Mouse (Mus musculus) brown adipose tissue, adult 24 weeks (tissue): Measurements from ENCODE around the gene Epb41l5. TPM values are rescaled to one million over a fixed set of nuclear protein-coding genes. Genes with fewer than 3 reads are reported as not detected.

Experiments
- H3K27ac ChIP-seq: fragments of 200-500 bp; replicated peaks from 2 replicates; pipeline ENCODE4 v1.5.1; 2012; ENCODE audit warnings: low read depth, mild to moderate bottlenecking, low read length
- H3K4me1 ChIP-seq: fragments of 200-500 bp; 2 replicates; pipeline ENCODE4 v1.6.1; 2012; ENCODE audit warnings: low read length, mixed read lengths; ENCODE audit not compliant: control insufficient read depth, insufficient read depth, insufficient read length
- H3K4me3 ChIP-seq: fragments of 200-500 bp; 2 replicates; pipeline ENCODE4 v1.5.1; 2012; ENCODE audit warnings: low read depth, mild to moderate bottlenecking, low read length, moderate library complexity; ENCODE audit not compliant: insufficient read depth
- polyA plus RNA-seq: library from polyadenylated mRNA; stranded (reverse); fragments of >200 nt; gene quantifications from 2 replicates; pipeline ENCODE4 v1.2.4, GENCODE M21; 2012; ENCODE audit not compliant: missing spikeins, insufficient read depth, insufficient read length

The Epb41l5 gene
- polyA plus RNA-seq, 1 experiment, result 8.0 TPM

DNA sequence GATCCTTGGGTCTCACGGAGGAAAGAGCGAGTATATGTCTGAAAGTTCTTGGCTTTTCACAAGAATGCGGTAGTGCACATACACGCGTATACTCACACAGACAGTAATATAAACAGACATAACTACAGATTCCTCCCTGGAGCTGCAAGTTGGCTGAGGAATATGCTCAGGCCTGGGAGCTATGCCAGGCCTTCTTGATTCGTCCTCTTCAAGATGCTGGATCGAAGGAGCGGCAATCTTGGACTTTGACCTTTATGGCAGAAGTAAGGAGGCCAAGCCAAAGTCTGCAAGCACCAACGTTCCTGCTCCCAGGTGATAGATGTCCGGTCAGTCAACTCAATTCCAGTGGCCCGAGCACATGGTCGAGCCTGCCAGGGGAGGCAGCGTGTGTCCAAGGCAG lies 117.9 kb downstream of the Epb41l5 start:
- Histone ChIP-seq H3K27ac (no peak overlapping the region), H3K4me1 (peaks cover 8% of the 10 kb centered on the region), H3K4me3 (no peak overlapping the region)

DNA sequence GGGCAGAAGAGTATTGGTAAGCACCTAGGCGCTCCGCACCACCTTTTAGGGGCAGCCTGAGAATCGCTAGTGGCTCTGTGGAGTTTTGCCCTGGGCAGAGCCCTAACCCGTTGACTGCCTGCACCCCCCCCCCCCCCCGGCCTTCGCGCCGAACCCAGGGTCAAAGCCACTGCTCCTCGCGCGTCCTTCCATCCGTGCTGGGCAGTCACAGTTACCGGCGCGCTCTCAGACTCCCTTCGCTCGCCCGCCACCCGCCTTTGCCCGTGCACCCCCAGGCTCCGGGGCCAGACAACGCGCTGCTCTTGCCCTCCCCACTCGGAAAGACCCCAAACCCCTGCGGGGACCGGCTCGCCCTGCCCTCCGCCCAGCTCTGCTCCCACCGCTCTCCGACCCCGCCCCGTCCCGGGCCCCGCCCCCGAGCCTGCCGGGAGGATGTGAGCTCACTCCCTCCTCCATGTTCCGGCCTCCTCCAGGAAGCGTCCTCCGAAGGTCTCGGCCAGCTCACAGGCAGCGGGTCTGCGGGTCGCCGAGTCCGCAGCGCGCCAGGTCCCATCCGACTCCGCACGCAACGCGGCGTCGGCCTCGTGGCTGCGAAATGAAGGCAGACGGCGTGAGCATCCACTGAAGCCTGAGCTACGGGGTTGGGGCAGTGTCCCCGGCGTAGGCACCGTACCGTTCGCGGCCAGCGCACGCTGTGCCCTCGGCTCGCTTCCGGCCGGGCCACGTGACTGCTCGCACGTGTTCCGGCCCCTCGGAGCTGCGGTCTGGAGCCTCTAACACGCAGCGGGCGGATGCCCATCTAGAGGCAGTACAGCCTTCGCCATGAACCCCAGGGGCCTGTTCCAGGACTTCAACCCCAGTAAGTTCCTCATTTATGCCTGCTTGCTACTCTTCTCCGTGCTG lies 122.9 kb downstream of the Epb41l5 start, which contains the start of gene Tmem185b:
Gene Tmem185b, plus strand, starts transcription at position 472 of the 903 bp plus-strand sequence.
- H3K27ac ChIP-seq, result peak within 1 kb of the TSS; percentile 90
- H3K4me3 ChIP-seq, result peak within 1 kb of the TSS; percentile 76
- H3K4me1 ChIP-seq, result peaks cover 14% of the 10 kb centered on the region

DNA sequence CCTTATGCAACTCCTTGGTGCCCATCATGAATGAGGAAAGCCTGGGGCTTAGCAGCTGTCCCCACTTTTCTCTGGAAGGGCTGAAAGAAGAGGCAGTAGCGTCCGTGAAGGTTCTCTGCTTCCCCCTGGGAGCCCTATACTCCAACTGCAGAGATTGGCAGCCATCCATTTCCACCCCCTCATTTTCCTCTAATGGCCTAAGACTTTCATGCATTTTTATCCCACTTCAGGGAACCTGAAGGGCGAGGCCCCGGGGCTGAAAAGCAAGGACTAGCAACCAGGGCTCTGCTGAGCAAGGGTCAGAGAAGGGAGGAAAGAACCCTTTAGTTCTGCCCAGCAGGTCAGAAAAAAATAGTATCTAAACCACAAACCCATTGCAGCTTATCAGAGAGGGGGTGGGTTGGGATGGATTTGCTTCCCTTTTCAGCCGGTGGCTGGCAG lies 123.8 kb downstream of the Epb41l5 start:
- H3K27ac ChIP-seq, result 0 out of 2 replicates have a peak overlapping the region, but pooled peaks have one; percentile 9
- peak overlapping the region; percentile 76 for H3K4me3 ChIP-seq

DNA sequence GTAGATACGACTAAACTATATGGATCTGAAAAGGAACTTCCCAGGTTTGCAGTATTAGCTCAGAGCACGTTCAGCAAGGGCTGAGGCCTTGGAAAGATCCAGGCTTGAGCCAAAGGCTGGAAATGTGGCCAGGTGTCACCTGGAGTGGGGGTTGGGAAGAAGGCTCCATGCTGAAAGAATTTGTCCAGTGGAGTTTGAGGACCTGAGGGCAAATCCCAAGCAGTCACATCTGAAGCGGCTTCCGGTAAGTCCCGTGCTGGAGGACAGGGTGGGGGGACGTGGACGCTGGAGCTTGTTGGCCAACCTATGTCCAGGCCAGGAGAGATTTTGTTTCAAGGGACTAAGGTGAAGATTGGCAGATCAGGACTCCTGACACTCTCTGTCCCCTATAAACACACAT lies 125.0 kb downstream of the Epb41l5 start:
- H3K27ac ChIP-seq, result no peak overlapping the region
- peaks cover 14% of the 10 kb centered on the region for H3K4me1 ChIP-seq
- H3K4me3 ChIP-seq, result no peak overlapping the region

More for the DNA sequence above, 123.8 kb downstream of the Epb41l5 start:
- H3K4me1 ChIP-seq, result peaks cover 14% of the 10 kb centered on the region

DNA sequence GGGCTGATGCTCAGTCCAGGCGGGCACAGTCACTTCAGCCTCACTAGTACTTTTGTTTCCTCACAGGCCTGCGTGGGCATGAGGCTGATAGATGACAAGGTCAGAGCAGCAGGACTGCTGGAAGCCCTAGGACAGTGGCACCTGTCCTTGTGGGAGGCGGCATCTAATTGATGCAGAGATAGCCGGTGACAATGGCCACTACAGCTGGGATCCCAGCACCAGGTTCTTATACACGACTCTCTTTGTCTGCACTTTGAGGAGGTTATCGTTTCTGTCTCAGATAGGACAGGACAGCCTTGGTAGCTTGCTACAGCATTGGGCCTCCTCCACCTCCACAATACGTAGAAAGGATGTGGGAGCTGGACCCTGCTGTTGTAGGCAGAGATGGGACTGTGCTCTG lies 125.4 kb downstream of the Epb41l5 start:
- no peak overlapping the region for H3K27ac ChIP-seq
- H3K4me3 ChIP-seq, result no peak overlapping the region
- peaks cover 14% of the 10 kb centered on the region for H3K4me1 ChIP-seq

DNA sequence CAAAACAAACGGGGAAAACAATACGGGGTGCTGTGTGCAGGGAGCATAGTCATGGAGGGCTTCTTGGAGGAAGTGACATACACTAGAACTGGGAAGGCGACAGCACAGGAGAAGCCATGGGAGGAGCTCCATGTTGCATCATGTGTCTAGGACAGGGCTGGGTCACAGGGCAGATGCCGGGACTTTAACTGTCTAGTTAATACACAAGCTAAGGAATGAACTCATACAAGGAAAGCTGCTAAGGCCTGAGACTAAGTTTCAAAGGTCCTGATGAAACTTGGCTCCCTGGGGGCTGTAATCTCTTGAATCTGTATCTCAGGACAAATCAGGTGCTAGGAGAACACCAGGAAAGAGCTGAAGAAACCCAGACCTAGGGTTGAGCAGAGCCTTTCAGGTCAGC lies 126.1 kb downstream of the Epb41l5 start:
- Histone ChIP-seq H3K4me1 (peaks cover 14% of the 10 kb centered on the region), H3K27ac (no peak overlapping the region), H3K4me3 (no peak overlapping the region)

DNA sequence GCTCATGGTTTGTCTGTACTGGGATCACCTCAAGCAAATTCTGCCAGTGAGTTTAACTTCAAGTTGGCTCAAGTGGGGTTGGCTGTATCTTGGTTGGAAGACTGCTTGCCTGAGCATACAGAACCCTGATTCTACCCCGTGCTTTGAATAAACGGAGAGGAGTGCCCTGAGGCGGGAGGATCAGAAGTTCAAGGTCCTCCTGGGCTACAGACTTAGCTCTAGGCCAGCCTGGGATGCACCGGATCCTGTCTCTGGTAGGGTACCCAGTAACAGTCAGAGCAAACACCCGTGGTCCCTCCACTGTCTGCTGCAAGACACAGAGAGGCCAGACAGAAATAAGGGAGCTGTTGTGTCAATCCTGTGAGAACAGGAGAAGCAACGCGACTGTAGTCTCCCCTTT lies 127.1 kb downstream of the Epb41l5 start:
- Histone ChIP-seq H3K27ac (no peak overlapping the region), H3K4me1 (peaks cover 10% of the 10 kb centered on the region), H3K4me3 (no peak overlapping the region)

DNA sequence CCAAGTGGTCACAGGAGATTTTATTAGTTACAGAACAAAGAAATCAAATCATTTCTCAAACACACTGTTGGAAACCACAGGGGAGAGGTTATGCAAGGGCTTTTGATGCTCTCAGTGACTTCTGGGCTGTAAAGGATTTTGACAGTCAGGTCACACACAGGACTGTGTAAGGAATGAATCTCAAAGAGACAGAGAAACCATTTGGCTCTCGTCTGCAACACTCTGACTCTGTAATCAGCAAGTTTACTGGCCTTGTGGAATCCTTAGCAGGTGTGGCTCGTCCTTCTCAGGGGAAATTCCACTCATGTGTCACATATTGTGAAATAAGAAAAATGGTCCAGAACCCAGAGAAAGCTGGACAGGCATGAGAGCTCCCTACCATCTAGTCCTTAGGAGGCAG lies 127.8 kb downstream of the Epb41l5 start:
- Histone ChIP-seq H3K27ac (no peak overlapping the region), H3K4me3 (no peak overlapping the region), H3K4me1 (peaks cover 7% of the 10 kb centered on the region; the same call in 1 of the 2 replicates)

DNA sequence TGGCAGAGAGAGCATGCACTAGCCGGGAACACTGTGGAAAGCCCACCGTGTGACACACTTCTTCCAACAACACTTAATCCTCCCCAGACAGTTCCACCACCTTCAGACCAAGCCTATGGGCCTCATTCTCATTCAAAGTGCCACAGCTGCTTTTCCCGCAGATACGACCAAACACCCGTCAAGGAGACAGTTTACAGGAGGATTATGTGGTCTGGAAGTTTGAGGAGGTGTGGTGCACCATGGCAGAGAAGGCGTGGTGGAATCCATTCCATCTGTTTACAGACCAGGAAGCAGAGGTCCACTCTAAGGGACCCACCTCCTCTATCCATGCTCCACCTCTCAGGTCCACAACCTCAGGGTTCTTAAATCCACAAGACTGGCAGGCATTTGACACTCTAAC lies 129.5 kb downstream of the Epb41l5 start:
- no peak overlapping the region for H3K4me3 ChIP-seq
- H3K27ac ChIP-seq, result no peak overlapping the region
- no peaks in the 10 kb centered on the region for H3K4me1 ChIP-seq

DNA sequence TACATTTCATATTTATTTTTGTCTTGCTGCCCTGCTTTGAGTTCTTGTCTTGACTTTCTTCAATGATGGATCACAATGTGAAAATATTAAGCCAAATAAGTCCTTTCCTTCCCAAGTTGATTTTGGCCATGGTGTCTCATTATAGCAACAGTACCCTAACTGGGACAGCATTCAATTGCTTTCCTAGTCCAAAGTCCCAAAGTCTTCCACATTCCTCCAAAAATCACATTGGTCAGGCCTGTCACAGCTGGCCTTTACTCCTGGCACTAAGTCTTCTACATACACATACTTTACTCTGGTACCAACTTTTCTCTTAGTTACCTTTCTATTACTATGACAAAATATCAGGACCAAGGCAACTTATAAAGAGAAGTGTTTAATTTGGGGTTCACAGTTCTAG lies 130.0 kb downstream of the Epb41l5 start:
- Histone ChIP-seq H3K27ac (no peak overlapping the region), H3K4me1 (no peaks in the 10 kb centered on the region), H3K4me3 (no peak overlapping the region)

DNA sequence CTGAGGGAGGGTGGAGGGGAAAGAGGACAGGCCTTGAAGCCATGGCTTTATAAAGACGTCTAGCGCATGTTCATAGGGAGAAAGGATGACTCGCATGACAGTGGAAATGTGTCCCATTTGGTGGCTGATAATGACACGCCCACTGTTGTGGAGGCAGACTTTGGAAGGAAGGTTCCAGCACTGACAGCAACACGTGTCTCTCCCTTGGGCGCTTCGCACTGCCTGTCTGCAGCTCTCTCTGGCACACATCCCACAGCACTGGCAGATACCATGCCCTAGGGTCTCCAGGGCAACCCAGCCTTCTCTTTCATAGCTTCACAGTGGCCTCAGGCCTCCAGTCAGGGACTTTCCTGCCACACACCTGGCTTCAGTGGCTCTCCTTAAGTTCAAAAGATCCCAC lies 130.7 kb downstream of the Epb41l5 start:
- Histone ChIP-seq H3K4me3 (no peak overlapping the region), H3K27ac (no peak overlapping the region), H3K4me1 (no peaks in the 10 kb centered on the region)

DNA sequence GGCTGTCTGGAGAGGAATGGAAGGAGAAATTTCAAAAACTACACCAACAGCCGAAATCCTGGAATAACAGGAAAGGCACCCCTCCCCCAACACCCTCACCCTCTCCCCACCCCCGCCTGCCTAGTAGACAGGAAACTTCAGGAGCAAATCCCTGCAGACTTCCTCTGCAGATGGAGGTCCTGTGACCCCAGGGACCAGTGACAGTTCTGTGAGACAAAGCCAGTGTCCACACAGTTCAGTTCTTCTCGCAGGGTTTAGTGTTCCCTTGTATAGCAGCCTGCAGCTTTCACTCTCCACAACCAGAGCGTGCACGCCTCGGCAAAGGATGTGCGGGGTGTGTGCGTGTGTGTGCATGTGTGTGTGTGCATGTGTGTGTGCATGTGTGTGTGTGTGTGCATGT lies 137.9 kb downstream of the Epb41l5 start:
- H3K4me3 ChIP-seq, result no peak overlapping the region
- H3K4me1 ChIP-seq, result peaks cover 46% of the 10 kb centered on the region
- peak overlapping the region; percentile 55 for H3K27ac ChIP-seq

DNA sequence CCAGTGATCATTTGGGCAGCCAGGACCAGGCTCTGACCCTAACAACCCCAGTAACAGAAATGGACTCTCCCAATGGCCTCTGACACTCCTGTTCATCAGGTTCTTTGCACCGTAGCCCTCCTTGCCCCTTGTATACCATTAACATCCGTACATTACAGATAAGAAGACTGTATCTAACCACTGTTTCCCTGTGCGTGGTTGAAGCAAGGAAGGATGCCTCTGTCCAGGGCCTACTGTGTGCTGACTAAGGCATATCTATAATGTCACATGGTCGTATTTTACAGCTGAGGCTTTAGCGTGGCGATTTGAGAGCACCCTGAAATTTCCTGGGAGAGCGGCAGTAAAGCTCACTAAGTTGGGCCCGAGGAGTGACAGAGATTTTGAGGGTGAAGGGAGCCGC lies 138.4 kb downstream of the Epb41l5 start:
- H3K4me3 ChIP-seq, result no peak overlapping the region
- peaks cover 46% of the 10 kb centered on the region for H3K4me1 ChIP-seq
- H3K27ac ChIP-seq, result peak overlapping the region; percentile 55

DNA sequence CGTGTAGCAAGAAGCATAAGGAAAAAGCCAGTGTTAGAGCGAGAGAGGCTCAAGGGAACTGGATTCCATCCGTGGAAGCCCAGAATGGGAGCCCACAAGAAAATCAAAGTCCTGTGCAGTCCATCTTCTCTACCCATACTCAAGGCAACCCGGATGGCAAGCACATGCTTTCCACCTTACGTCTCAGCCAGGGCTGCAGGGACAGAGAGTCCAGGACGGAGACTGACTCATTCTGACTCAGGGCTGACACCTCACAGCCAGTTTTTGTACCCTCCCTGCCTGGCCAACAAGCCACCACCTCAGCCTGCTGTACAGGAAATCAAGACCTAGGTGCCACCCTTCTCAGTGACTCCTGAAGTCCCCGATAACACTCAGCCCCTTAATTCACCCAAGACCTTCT lies 139.3 kb downstream of the Epb41l5 start:
- H3K4me1 ChIP-seq, result peaks cover 49% of the 10 kb centered on the region
- 0 out of 2 replicates have a peak overlapping the region, but pooled peaks have one; percentile 46 for H3K27ac ChIP-seq
- H3K4me3 ChIP-seq, result no peak overlapping the region

DNA sequence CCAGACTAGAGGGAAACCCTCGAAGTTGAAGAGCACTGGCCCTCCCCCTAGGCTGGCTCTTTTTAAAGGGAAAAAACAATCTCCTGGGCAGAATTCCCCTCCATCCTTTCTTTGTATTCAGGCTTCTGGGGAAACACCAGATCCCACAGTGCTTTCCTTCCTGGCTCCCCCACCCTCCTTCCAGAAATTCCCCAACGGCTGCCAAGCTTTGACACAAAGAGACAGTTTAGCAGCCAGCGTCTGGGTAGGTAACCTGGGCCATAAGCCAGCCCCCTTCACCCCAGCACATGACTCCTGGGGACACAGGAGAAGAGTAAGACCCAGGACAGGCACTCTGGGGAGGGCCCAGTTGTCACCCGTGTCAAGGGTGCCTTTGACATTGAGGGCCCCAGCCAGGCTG lies 140.3 kb downstream of the Epb41l5 start:
- H3K27ac ChIP-seq, result peak overlapping the region; percentile 50

DNA sequence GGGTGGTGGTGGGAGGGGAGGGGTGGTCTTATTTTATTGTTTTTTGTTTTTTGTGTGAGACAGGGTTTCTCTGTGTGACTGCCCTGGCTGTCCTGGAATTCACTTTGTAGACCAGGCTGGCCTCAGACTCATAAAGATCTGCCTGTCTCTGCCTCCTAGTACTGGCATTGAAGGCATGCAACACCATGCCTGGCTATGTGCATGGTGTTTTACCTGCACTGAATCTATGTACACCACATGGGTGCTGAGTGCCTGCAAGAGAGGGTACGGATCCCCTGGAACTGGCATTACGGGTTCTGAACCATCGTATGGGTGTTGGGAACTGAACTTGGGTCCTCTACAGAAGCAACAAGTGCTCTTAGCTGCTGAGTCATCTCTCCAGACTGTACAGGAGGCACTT lies 142.8 kb downstream of the Epb41l5 start:
- Histone ChIP-seq H3K4me3 (no peak overlapping the region), H3K27ac (no peak overlapping the region), H3K4me1 (peaks cover 63% of the 10 kb centered on the region)

More for the DNA sequence above, 140.3 kb downstream of the Epb41l5 start:
- Histone ChIP-seq H3K4me3 (no peak overlapping the region), H3K4me1 (peaks cover 49% of the 10 kb centered on the region)
